Mouse (Mus musculus): ENCODE data around the gene Rorb.

- no peak for TF ChIP-seq POLR2A (IDR thresholded peaks at IDR 0.05; ENCODE audit: extremely low read depth, insufficient read depth, low read length)
- TF ChIP-seq CTCF (IDR thresholded peaks at IDR 0.05; ENCODE audit: extremely low read depth, insufficient read depth, low read length) = no peak
Observed at GRCm38 (mm10) chr19:19144447-19144846, 33.5 kb upstream of the Rorb start.
